ENCODE assay signal across 8 mouse cellular contexts in the genomic region with DNA sequence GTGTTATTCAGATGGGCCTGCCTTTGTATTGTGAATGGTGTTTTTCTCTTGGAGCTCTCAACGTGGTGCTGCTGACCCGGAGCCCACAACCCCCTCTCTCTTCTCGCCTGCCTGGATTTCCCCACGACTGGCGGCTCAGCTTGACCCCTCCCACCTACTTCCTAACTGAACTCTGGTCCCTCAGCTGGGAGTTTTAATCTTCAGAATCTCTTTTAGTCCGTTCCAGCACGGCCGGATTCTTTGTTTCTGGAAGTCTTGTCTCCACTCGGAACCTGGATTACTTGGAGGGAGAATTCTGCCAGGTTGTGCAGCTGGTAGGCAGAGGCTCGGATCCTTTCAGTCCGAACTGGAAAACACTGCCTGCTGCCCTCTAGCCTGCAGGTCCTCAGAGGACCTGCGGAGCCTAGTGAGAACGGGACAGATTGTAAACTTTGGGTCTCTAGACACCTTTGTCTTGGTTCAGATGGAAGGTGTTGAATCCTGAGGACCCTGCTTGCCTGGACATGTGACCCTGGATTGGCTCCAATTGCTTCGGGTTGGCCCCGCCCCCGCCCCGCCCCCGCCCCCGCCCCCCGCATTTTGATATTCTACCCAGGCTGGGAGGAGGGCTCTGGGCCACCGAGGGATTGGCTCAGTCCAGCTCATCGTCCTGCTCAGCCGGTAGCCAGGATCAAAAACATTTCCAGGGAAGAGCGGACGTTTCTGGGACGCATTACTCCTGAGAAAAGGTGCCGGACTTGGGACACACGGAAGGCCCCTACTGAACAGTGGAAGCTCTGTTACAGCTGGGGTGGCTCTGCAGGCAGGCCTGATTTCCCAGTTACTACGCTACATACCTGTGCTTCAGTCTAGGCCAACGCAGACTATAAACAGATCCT. TPM values are rescaled to one million over a fixed set of nuclear protein-coding genes. Genes with fewer than 3 reads are reported as not detected.
DNase-seq lines count a peak whose midpoint lies in the region; ATAC-seq and TF ChIP-seq lines count a peak whose summit lies in the region.

A gene (plus strand): TSS at position 200 of the 878 bp plus-strand sequence.

- peak within 1 kb of the TSS; percentile 65 for H3K9ac ChIP-seq in lung, embryonic 16.5 days (ENCODE audit: low read length)

- H3K27me3 ChIP-seq in testis, adult 2 months (ENCODE audit: control insufficient read depth, insufficient read depth, low read length) = no peaks in the 10 kb centered on the region
- H3K27me3 ChIP-seq in kidney, adult 2 months (replicated peaks; ENCODE audit: control insufficient read depth, insufficient read depth, low read length) = no peaks in the 10 kb centered on the region
- H3K27me3 ChIP-seq in lung, embryonic 16.5 days (ENCODE audit: control insufficient read depth, insufficient read depth, low read depth, low read length) = no peaks in the 10 kb centered on the region

- 1% methylated on average over 30 of the region's 30 CpGs for WGBS in kidney, adult 2 months
- WGBS in lung, embryonic 16.5 days = 2% methylated on average over 30 of the region's 30 CpGs

- peak within 1 kb of the TSS; percentile 74 for H3K4me2 ChIP-seq in lung, embryonic 16.5 days (ENCODE audit: low read depth, low read length)

- peak within 1 kb of the TSS; percentile 63 for H3K4me3 ChIP-seq in testis, adult 2 months (ENCODE audit: control insufficient read depth, low read depth, low read length)
- H3K4me3 ChIP-seq in kidney, adult 2 months (ENCODE audit: insufficient read depth, low read depth, low read length) = peak within 1 kb of the TSS; percentile 68
- peak within 1 kb of the TSS; percentile 63 for H3K4me3 ChIP-seq in lung, embryonic 16.5 days (ENCODE audit: low read length)

- no peaks in the 10 kb centered on the region for H3K36me3 ChIP-seq in testis, adult 2 months (ENCODE audit: control insufficient read depth, insufficient read depth, low read length)
- no peaks in the 10 kb centered on the region; the same call in 1 of the 2 replicates for H3K36me3 ChIP-seq in kidney, adult 2 months (ENCODE audit: control insufficient read depth, insufficient read depth, low read length)
- H3K36me3 ChIP-seq in lung, embryonic 16.5 days (ENCODE audit: control insufficient read depth, insufficient read depth, low read length) = no peaks in the 10 kb centered on the region

- DNase-seq in testis, postnatal 10 days (ENCODE audit: low spot score) = no peak
- DNase-seq in embryo, embryonic 11 days = peak; percentile 82
- DNase-seq in heart, adult 8-10 months (ENCODE audit: low spot score) = peak; percentile 39
- peak; percentile 77 for DNase-seq in kidney, adult 2 months
- peak; percentile 17 for DNase-seq in ovary, postnatal 10 days (ENCODE audit: low spot score)

- TF ChIP-seq CTCF in testis, adult 2 months (IDR thresholded peaks at IDR 0.05; ENCODE audit: control insufficient read depth, insufficient read depth, insufficient replicate concordance, low read depth, low read length) = no peak
- no peak for TF ChIP-seq CTCF in kidney, adult 2 months (conservative IDR thresholded peaks at IDR 0.05; ENCODE audit: insufficient read depth, insufficient read length, low read depth, low read length)

- H3K27ac ChIP-seq in testis, adult 2 months (ENCODE audit: control insufficient read depth, insufficient read depth, low read depth, low read length) = no peak within 1 kb of the TSS
- peak within 1 kb of the TSS; percentile 34 for H3K27ac ChIP-seq in kidney, adult 2 months (ENCODE audit: insufficient read depth, low read depth, low read length)
- H3K27ac ChIP-seq in lung, embryonic 16.5 days (ENCODE audit: low read length) = peak within 1 kb of the TSS; percentile 44

- 0 out of 2 replicates have a peak, but pooled peaks have one; percentile 17 for TF ChIP-seq POLR2A in testis, adult 2 months (IDR thresholded peaks at IDR 0.05; ENCODE audit: control insufficient read depth, low read depth, low read length)
- peak; percentile 72 for TF ChIP-seq POLR2A in kidney, adult 2 months (IDR thresholded peaks at IDR 0.05; ENCODE audit: low read depth, low read length)

- no peaks in the 10 kb centered on the region for H3K9me3 ChIP-seq in lung, embryonic 16.5 days (ENCODE audit: control insufficient read depth, low read length)

- H3K4me1 ChIP-seq in testis, adult 2 months (ENCODE audit: control insufficient read depth, insufficient read depth, low read length) = peaks cover 7% of the 10 kb centered on the region
- H3K4me1 ChIP-seq in kidney, adult 2 months (ENCODE audit: control insufficient read depth, insufficient read depth, low read length) = peaks cover 5% of the 10 kb centered on the region; the same call in 1 of the 2 replicates
- H3K4me1 ChIP-seq in lung, embryonic 16.5 days (replicated peaks; ENCODE audit: control insufficient read depth, insufficient read depth, low read length) = peaks cover 7% of the 10 kb centered on the region

- peak; percentile 95 for ATAC-seq in lung, embryonic 16.5 days (ENCODE audit: low read depth)
- no peak for ATAC-seq in monocyte, adult 5-6 weeks (replicated peaks; ENCODE audit: insufficient number of reproducible peaks, low FRiP score, low TSS enrichment, poor library complexity, severe bottlenecking)

RNA-seq across cellular contexts. Expression of the gene that starts here (rescaled TPM):
- 1.4 TPM in 2 replicates for polyA plus RNA-seq in testis, adult 2 months (2012; rRNA removed)
- 1 to 10 TPM; 4.8 to 9.0 (median 7.8) TPM for total RNA-seq in heart, adult 8-10 months (2022)
- 16.2 and 18.1 TPM in 2 replicates for polyA plus RNA-seq in kidney, adult 2 months (2012; rRNA removed)
- polyA plus RNA-seq in lung, embryonic 16.5 days (2015; fragmentation: Nextera tagmentation; extraction: Ambion mirVana) = 7.9 and 8.7 TPM in 2 replicates
- total RNA-seq in monocyte, adult 5-6 weeks (2017) = 0.11 to 1.2 TPM (median 1.1 TPM) in 3 replicates
